Mouse (Mus musculus) limb, embryonic 14.5 days (tissue): Measurements from ENCODE around the gene Usp25. TPM values are rescaled to one million over a fixed set of nuclear protein-coding genes. Genes with fewer than 3 reads are reported as not detected.

Experiments used
- ATAC-seq: fragments of 200-750 bp; cut with Nextera tagmentation; 2 replicates; pipeline ENCODE4 v1.8.0; 2017; ENCODE audit warnings: low read depth, moderate number of reproducible peaks, moderate TSS enrichment; ENCODE audit not compliant: low FRiP score
- DNase-seq: peaks from one replicate; pipeline ENCODE4 v3.0.0-alpha.2; 2015; ENCODE audit warnings: low spot score
- H3K27ac ChIP-seq: fragments of 300-500 bp; sonication (generic); replicated peaks from 2 replicates; pipeline ENCODE4 v1.5.1; 2014; ENCODE audit warnings: low read depth, mild to moderate bottlenecking, low read length, moderate library complexity, mixed read lengths
- H3K27me3 ChIP-seq: fragments of 300-500 bp; sonication (generic); 2 replicates; pipeline ENCODE4 v1.6.1; 2014; ENCODE audit warnings: low read length, mixed read lengths; ENCODE audit not compliant: control insufficient read depth, insufficient read depth
- H3K36me3 ChIP-seq: fragments of 300-500 bp; sonication (generic); 2 replicates; pipeline ENCODE4 v1.6.1; 2014; ENCODE audit warnings: mild to moderate bottlenecking, low read length, moderate library complexity, mixed read lengths; ENCODE audit not compliant: control insufficient read depth, insufficient read depth
- H3K4me1 ChIP-seq: fragments of 300-500 bp; sonication (generic); 2 replicates; pipeline ENCODE4 v1.6.1; 2014; ENCODE audit warnings: antibody characterized with exemption, low read length, mixed read lengths; ENCODE audit not compliant: control insufficient read depth, insufficient read depth
- H3K4me2 ChIP-seq: fragments of 300-500 bp; sonication (generic); replicated peaks from 2 replicates; pipeline ENCODE4 v1.6.1; 2014; ENCODE audit warnings: low read depth, mild to moderate bottlenecking, low read length, moderate library complexity; ENCODE audit not compliant: severe bottlenecking
- H3K4me3 ChIP-seq: fragments of 300-500 bp; sonication (generic); replicated peaks from 2 replicates; pipeline ENCODE4 v1.5.1; 2014; ENCODE audit warnings: low read length
- H3K9ac ChIP-seq: fragments of 300-500 bp; sonication (generic); 2 replicates; pipeline ENCODE4 v1.6.1; 2014; ENCODE audit warnings: mild to moderate bottlenecking, low read depth, low read length, moderate library complexity; ENCODE audit not compliant: severe bottlenecking
- H3K9me3 ChIP-seq: fragments of 300-500 bp; sonication (generic); 2 replicates; pipeline ENCODE4 v1.6.1; 2016; ENCODE audit warnings: low read length; ENCODE audit not compliant: control insufficient read depth
- POLR2A ChIP-seq: fragments of 200-500 bp; IDR thresholded peaks from 2 replicates; pipeline ENCODE4 v1.8.0; 2012; ENCODE audit warnings: inconsistent platforms, mild to moderate bottlenecking, moderate library complexity, borderline replicate concordance; ENCODE audit not compliant: insufficient read depth, insufficient read length; ENCODE audit errors: extremely low read depth
- WGBS: fragments of 180-500 bp; shearing (Covaris S2); extraction: QIAGEN DNeasy Blood & Tissue Kit; methylation state at CpG from one replicate; pipeline ENCODE4 v1.1.7; 2014; 5-methylcytosine and 5-hydroxymethylcytosine counted together
- polyA plus RNA-seq, 2 experiments: library from polyadenylated mRNA; depleted of rRNA in 1 of 2; stranded (reverse) in 1 of 2; unstranded in 1 of 2; fragments of >200 nt; fragmentation: Nextera tagmentation in 1 of 2; extraction: Ambion mirVana in 1 of 2; gene quantifications; 2 replicates each; pipeline versions ENCODE4 v1.2.1 to v1.2.3; 2012 to 2014

Gene Usp25
- 12.1 and 14.6 TPM in 2 replicates for polyA plus RNA-seq (2012; rRNA removed)
- 25.0 and 27.5 TPM in 2 replicates for polyA plus RNA-seq (2014; fragmentation: Nextera tagmentation; extraction: Ambion mirVana)

DNA sequence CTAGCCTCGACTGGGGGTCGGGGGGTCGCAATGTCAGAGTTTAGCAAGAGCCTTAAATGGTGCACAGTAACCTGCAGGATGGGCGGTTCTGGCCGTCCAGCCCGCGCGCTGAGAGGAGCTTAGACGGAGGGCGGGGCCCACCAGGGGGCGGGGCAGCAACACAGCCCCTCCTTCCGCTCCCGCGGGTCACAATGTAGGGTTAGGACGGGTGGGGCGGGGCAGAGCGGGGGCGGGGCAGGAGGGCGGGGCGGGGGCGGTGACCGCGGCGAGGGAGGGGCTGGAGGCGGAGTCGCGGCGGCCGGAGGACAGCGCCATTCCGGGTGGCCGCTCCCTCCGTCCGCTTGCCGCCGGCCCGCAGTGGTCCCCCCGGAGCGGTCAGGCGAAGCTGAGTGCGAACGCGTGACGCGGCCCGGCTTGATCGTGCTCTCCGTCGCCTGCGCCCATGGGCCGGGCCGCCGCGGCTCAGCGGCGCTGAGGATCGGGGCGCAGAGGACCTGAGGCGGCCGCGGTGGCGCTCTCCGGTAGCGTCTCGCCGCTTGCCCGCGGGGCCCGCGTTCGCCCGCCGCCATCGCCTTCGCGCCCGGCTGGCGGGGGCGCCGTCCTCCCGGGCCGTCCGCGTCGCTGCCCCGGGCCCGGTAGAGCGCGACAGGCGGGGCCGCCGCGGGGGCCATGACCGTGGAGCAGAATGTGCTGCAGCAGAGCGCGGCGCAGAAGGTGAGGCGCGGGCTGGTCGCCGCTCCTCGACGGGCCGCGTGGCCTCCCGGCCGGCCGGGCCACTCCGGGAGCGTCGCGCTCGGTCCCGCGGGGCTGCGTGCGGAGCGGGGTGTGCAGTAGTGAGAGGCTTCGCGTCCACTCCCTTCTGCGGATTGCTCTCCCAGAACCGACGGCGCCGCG is at the start of gene Usp25:
Usp25 (plus strand) TSS at position 280 of the 894 bp plus-strand sequence.
- peak within 1 kb of the TSS; percentile 80 for H3K4me2 ChIP-seq
- H3K9me3 ChIP-seq, result no peaks in the 10 kb centered on the region
- peak within 1 kb of the TSS; percentile 69 for H3K4me3 ChIP-seq
- H3K36me3 ChIP-seq, result no peaks in the 10 kb centered on the region; the same call in 1 of the 2 replicates
- no peak for TF ChIP-seq POLR2A
- peak within 1 kb of the TSS; percentile 92 for H3K9ac ChIP-seq
- no peaks in the 10 kb centered on the region for H3K27me3 ChIP-seq
- ATAC-seq (peak; percentile 91), DNase-seq (peak; percentile 76)
- H3K27ac ChIP-seq, result peak within 1 kb of the TSS; percentile 71
- WGBS, result 0% methylated on average over 30 of the region's 126 CpGs
- H3K4me1 ChIP-seq, result peaks cover 12% of the 10 kb centered on the region; the same call in 1 of the 2 replicates

DNA sequence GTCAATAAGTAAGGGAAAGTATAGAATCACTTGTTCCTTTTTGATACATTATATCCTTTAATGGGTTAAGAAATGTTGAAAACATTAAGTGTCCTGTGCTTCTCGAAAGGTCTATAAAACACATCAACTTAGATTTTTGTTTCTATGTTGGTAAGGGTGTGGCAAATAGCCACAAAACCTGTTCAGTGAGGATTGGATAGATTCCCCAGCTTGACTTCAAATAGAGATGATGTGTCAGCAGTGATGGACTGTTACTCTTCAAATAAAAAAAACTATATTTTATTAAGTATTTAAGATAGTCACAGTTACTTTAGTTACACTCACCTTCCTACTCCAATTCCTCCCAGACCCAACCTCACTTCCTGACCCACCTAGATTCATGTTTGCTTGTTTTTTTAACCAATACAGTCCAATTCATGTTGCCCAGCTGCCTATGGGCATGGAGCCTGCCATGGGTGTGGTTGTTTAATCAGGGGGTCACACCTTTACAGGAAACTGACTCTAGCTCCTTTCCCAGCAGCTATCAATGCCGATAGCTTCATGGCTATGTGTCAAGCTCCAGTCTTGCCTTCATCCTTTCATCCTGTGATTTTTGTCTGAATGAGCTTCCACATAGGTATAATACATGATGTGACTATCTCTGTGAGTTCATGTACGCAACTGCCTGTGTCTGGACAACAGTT is 45.8 kb upstream of the Usp25 start:
- ATAC-seq, result no peak
- H3K9ac ChIP-seq, result no peak overlapping the region
- no peaks in the 10 kb centered on the region for H3K9me3 ChIP-seq
- DNase-seq, result no peak
- WGBS, result 82% methylated on average over 3 of the region's 3 CpGs
- no peak overlapping the region for H3K4me2 ChIP-seq
- no peak for TF ChIP-seq POLR2A
- no peak overlapping the region for H3K27ac ChIP-seq
- H3K4me3 ChIP-seq, result no peak overlapping the region
- no peaks in the 10 kb centered on the region for H3K36me3 ChIP-seq
- no peaks in the 10 kb centered on the region for H3K4me1 ChIP-seq
- H3K27me3 ChIP-seq, result no peaks in the 10 kb centered on the region

DNA sequence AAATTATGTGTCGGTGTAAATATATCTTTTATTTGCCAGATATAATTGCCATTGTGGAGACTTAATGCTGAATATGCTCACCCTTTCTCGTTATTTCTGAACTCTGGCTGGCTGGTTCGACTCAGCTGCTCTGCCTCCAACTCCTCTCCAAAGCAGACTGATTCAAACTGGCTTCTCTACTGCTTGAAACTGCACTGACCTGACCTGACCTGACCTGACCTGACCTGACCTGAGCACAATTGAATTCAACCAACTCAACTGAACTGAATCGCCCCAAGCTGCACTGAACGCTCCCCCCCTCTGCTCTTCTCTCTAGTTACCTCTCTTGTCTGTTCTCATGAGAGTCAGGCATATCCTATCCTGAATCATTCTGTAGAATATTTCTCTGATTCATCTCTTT is 42.3 kb upstream of the Usp25 start:
- Histone ChIP-seq H3K27ac (no peak overlapping the region), H3K27me3 (no peaks in the 10 kb centered on the region), H3K4me2 (no peak overlapping the region), H3K9me3 (no peaks in the 10 kb centered on the region), H3K4me1 (no peaks in the 10 kb centered on the region), H3K4me3 (no peak overlapping the region), H3K9ac (no peak overlapping the region), H3K36me3 (no peaks in the 10 kb centered on the region)
- ATAC-seq (no peak), DNase-seq (no peak)
- WGBS, result 49% methylated on average over 5 of the region's 5 CpGs
- TF ChIP-seq POLR2A, result no peak

DNA sequence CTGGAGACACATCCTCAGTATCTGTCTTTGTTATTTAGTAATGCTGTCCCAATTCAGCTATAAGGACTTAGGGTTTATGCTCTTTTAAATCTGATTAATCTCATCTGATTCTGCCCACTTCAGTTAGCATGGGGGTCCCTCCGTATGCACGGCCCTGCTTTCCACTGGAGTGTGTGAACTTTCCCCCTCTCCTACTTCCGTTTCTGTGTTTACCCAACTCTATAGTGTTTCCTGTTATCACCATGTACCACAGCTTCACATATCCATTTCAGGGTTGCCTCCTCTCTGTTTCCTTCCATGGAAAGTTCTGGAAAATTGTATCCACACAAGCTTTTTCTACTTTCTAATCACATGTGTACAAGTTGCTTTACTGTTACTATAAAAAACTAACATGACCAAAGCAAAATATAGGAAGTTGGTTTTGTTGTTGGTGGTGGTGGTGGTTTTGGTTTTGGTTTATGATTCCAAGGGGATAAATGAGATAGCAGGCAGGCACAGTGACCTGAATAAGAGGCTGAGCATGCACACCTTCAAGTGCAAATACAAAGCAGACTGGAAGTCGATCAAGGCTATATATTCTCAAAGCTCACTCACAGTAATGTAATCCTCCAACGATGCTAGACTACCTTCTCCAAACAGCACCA is 36.6 kb upstream of the Usp25 start:
- H3K4me3 ChIP-seq, result no peak overlapping the region
- ATAC-seq, result no peak
- no peak overlapping the region for H3K4me2 ChIP-seq
- WGBS, result 85% methylated on average over 5 of the region's 5 CpGs
- no peak overlapping the region for H3K9ac ChIP-seq
- no peaks in the 10 kb centered on the region for H3K9me3 ChIP-seq
- H3K27me3 ChIP-seq, result no peaks in the 10 kb centered on the region
- no peak overlapping the region for H3K27ac ChIP-seq
- TF ChIP-seq POLR2A, result no peak
- no peaks in the 10 kb centered on the region for H3K4me1 ChIP-seq
- no peak for DNase-seq
- H3K36me3 ChIP-seq, result no peaks in the 10 kb centered on the region

DNA sequence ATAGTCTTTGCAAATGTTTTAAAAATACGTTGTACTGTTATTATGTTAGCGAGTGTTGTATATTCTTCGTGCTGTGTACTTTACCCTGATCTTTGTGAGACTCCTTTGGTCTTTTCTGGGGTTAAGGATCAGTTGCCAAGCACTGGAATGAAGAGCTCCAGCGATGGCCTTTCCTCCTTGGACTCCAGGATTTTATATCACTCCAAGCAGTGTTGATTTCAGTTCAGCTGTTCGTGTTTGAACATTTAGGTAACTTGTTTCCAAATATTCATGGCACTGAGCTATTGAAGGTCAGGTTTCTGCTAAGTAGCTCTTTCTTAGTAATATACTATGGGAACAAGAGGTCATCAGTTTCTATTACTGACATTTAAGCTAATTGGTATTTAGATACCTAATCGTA is 29.8 kb upstream of the Usp25 start:
- WGBS, result 89% methylated on average over 6 of the region's 6 CpGs
- H3K9me3 ChIP-seq, result no peaks in the 10 kb centered on the region
- no peak for TF ChIP-seq POLR2A

More for the DNA sequence above, 29.8 kb upstream of the Usp25 start:
- no peaks in the 10 kb centered on the region for H3K27me3 ChIP-seq
- no peaks in the 10 kb centered on the region for H3K4me1 ChIP-seq
- ATAC-seq, result no peak
- no peak for DNase-seq
- no peak overlapping the region for H3K9ac ChIP-seq
- H3K4me3 ChIP-seq, result no peak overlapping the region
- H3K36me3 ChIP-seq, result no peaks in the 10 kb centered on the region
- no peak overlapping the region for H3K27ac ChIP-seq
- H3K4me2 ChIP-seq, result no peak overlapping the region
